Mouse (Mus musculus) bone marrow macrophage, adult 2 months (primary cell): ENCODE results near the gene Pole4. TPM values are rescaled to one million over a fixed set of nuclear protein-coding genes. Genes with fewer than 3 reads are reported as not detected.
"Not testable (repeated sequence)": the region's sequence is repeated elsewhere in the genome, so short reads cannot be mapped to it uniquely, and the experiment has no call there.

ENCODE experiments used
- H3K27ac ChIP-seq: 2 replicates; pipeline ENCODE4 v1.5.1; 2012; ENCODE audit warnings: low read depth, low read length; ENCODE audit not compliant: insufficient read depth
- H3K4me1 ChIP-seq: 2 replicates; pipeline ENCODE4 v1.6.1; 2012; ENCODE audit warnings: low read length; ENCODE audit not compliant: control insufficient read depth, insufficient read depth
- H3K4me3 ChIP-seq: 2 replicates; pipeline ENCODE4 v1.5.1; 2012; ENCODE audit warnings: mild to moderate bottlenecking, low read length, moderate library complexity; ENCODE audit not compliant: insufficient read depth
- CTCF ChIP-seq: IDR thresholded peaks from 2 replicates; pipeline ENCODE4 v1.5.1; 2012; ENCODE audit warnings: low read depth, mild to moderate bottlenecking, low read length, moderate library complexity
- POLR2A ChIP-seq: IDR thresholded peaks from 2 replicates; pipeline ENCODE4 v1.6.1; 2012; ENCODE audit warnings: mild to moderate bottlenecking, low read depth, low read length, borderline replicate concordance
- polyA plus RNA-seq: library from polyadenylated mRNA; stranded (reverse); fragments of >200 nt; gene quantifications from 2 replicates; pipeline ENCODE4 v1.2.4, GENCODE M21; 2012; ENCODE audit not compliant: missing spikeins, insufficient read depth, insufficient read length

Pole4 gene
- polyA plus RNA-seq, 1 experiment = 34.8 TPM

DNA sequence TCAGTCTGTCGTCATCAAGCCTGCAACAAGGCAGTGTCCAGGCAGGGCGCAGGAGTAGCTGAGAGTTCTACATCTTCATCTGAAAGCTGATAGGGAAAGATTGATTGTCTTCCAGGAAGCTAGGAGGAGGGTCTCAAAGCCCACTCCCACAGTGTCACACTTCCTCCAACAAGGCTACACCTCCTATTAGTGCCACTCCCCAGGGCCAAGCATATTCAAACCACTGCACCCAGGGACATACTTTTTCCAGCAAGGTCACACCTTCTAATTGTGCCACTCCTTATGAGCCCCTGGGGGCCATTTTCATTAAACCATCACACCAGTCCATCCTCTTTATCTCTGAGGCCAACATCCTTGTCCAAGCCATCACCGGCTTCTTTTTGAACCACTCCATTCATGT is 8.4 kb downstream of the Pole4 start:
- H3K4me1 ChIP-seq = no peaks in the 10 kb centered on the region
- TF ChIP-seq POLR2A = no peak
- no peak for TF ChIP-seq CTCF
- H3K27ac ChIP-seq = no peak overlapping the region
- H3K4me3 ChIP-seq = no peak overlapping the region

DNA sequence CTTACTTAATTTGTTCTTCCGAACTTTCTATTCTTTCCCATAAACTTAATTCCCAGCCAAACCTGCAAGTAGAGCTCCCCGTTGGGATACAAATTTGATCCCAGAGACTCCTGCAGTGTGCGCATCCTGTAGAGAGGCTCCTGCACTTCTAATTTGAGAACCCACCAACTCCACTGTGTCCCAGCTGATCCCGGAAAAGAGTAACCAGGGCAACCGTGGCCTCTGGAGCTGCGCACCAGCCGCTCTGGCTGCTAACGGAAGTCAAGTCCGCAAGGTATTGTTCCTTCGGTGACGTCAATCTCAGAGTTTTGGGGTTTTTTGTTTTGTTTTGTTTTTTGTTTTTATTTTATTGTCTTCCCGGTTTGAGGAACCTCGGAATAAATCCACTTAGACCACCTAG is 10.5 kb downstream of the Pole4 start:
- no peak overlapping the region for H3K27ac ChIP-seq
- TF ChIP-seq CTCF = no peak
- TF ChIP-seq POLR2A = no peak
- no peak overlapping the region for H3K4me3 ChIP-seq

GRCm38 (mm10) chr6:82689474-82689873 is 15.7 kb downstream of the Pole4 start:
- no peak for TF ChIP-seq CTCF
- no peak for TF ChIP-seq POLR2A
- no peak overlapping the region for H3K27ac ChIP-seq
- no peaks in the 10 kb centered on the region for H3K4me1 ChIP-seq
- H3K4me3 ChIP-seq = no peak overlapping the region

More for the DNA sequence above, 10.5 kb downstream of the Pole4 start:
- H3K4me1 ChIP-seq = no peaks in the 10 kb centered on the region

DNA sequence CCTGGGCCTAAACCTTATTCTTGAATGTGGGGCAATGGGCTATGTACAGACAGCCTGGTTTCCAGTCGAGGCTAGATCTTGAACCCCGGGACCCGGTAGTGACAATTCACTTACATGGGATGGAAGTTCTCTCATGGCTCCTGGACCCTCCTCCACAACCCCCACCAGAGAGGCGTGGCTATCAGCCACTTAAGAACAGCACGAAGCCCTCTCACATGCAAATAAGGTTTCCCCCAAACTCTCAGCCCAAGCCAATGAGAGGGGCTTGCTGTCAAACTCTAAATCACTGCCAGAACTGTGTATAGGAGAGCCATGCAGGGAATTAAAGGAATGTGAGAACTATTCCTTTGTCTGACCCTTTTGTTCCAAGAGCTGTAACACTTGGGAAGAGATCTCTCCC is 16.6 kb downstream of the Pole4 start:
- H3K4me1 ChIP-seq, H3K27ac ChIP-seq, H3K4me3 ChIP-seq: not testable (repeated sequence)

GRCm38 (mm10) chr6:82684136-82684535 is 21.0 kb downstream of the Pole4 start:
- Histone ChIP-seq H3K27ac (no peak overlapping the region), H3K4me3 (no peak overlapping the region), H3K4me1 (no peaks in the 10 kb centered on the region)
- no peak for TF ChIP-seq CTCF
- TF ChIP-seq POLR2A = no peak

DNA sequence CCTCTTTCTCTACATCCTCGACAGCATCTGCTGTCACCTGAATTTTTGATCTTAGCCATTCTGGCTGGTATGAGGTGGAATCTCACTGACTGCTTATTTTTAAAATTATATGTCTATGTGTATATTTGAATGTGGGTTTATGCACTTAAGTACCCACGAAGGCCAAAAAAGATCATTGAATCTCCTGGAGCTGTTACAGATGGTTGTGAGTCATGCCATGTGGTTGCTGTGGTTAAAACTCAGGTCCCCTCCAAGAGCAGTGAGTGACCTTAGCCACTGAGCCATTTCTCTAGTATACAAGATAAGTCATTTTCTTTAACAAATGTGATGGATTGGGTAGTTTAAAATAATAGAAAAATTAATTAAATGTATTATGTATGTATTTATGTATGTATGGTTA is 25.9 kb downstream of the Pole4 start:
- not testable (repeated sequence) for H3K4me1 ChIP-seq, H3K27ac ChIP-seq, H3K4me3 ChIP-seq

DNA sequence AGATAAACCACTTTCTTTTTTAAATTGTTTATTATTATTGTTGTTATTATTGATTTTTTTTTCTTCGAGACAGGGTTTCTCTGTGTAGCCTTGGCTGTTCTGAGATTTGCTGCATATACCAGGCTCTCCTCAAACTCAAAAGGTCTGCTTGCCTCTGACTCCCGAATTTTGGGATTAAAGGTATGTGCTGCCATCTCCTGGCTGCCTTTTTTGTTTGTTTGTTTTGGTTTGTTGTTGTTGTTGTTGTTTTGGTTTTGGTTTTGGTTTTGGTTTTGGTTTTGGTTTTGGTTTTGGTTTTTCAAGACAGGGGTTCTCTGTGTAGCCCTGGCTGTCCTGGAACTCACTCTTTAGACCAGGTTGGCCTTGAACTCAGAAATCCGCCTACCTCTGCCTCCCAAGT is 27.5 kb downstream of the Pole4 start:
- H3K27ac ChIP-seq, H3K4me3 ChIP-seq, H3K4me1 ChIP-seq: not testable (repeated sequence)

GRCm38 (mm10) chr6:82666480-82666879 is 38.7 kb downstream of the Pole4 start:
- no peaks in the 10 kb centered on the region for H3K4me1 ChIP-seq
- no peak overlapping the region for H3K27ac ChIP-seq
- no peak overlapping the region for H3K4me3 ChIP-seq
- no peak for TF ChIP-seq CTCF
- no peak for TF ChIP-seq POLR2A

DNA sequence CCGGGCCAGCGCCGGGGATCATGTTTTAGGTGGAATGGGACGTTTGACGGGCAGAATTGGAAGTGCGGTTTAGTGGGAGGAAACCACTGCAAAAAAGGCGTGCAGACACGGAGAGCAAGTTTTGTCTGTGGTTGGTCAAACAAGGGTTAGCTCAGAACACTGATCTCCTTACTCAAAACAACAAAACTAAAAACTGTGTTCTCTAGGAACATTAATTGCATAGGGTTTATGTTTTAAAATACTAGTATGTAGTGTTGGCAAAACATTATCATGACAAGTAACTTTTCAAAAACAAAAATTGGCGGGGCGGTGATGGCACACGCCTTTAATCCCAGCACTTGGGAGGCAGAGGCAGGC is 52.0 kb downstream of the Pole4 start:
- H3K4me1 ChIP-seq = peaks cover 9% of the 10 kb centered on the region; the same call in 1 of the 2 replicates
- peak overlapping the region; percentile 81 for H3K27ac ChIP-seq
- no peak; the same call in 1 of the 2 replicates for TF ChIP-seq POLR2A
- TF ChIP-seq CTCF = no peak
- H3K4me3 ChIP-seq = peak overlapping the region; percentile 88

- TF ChIP-seq CTCF = no peak
- TF ChIP-seq POLR2A = peak; percentile 91; the same call in 1 of the 2 replicates
- peak overlapping the region; percentile 88 for H3K4me3 ChIP-seq
- peak overlapping the region; percentile 83 for H3K27ac ChIP-seq
- H3K4me1 ChIP-seq = peaks cover 9% of the 10 kb centered on the region; the same call in 1 of the 2 replicates
Observed at GRCm38 (mm10) chr6:82652521-82653168, 52.5 kb downstream of the Pole4 start.

DNA sequence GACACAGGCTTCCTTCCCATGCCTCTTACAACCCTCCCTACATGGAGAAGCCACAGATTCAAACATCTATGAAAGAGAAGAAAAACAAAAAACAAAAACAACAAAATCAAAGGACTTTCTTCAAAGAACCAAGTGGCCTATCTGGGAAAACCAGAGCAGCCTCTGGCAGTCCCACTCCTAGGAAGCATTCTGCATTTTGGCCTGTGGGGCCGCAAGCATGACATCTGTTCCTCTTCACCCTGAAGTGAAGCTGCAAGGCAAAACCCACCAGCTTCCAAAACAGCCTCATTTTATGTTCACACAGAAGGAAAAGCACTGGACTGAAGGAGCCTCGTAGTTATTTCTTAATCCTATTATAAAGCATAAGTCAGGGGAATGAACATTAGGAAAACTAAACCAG is 56.1 kb downstream of the Pole4 start:
- no peak overlapping the region for H3K4me3 ChIP-seq
- no peak overlapping the region for H3K27ac ChIP-seq
- H3K4me1 ChIP-seq = peaks cover 14% of the 10 kb centered on the region; the same call in 1 of the 2 replicates
- TF ChIP-seq CTCF (no peak), POLR2A (no peak)
